Mouse (Mus musculus) kidney, postnatal 25 days (tissue): Measurements from ENCODE around the gene Cacng8.

Experiments
- DNase-seq, 2 experiments: peaks; one replicate each; pipeline ENCODE4 v3.0.0; 2021; ENCODE audit warnings: mixed read lengths in 2 of 2

The Cacng8 gene

GRCm38 (mm10) chr7:3439984-3440383, 49.5 kb downstream of the Cacng8 start:
- DNase-seq, result no peak

GRCm38 (mm10) chr7:3440526-3440925, 50.0 kb downstream of the Cacng8 start:
- no peak for DNase-seq

- DNase-seq, result no peak
These were observed 52.1 kb downstream of the Cacng8 start for GRCm38 (mm10) chr7:3442476-3443062.

- no peak for DNase-seq
These were observed 54.2 kb downstream of the Cacng8 start for GRCm38 (mm10) chr7:3444678-3445077.

- no peak for DNase-seq
These were observed 56.1 kb downstream of the Cacng8 start for GRCm38 (mm10) chr7:3446584-3446983.

GRCm38 (mm10) chr7:3447026-3447425, 56.5 kb downstream of the Cacng8 start:
- no peak for DNase-seq

- DNase-seq, result peak; percentile 58 to 80
These were observed 58.4 kb downstream of the Cacng8 start for GRCm38 (mm10) chr7:3448737-3449454.

GRCm38 (mm10) chr7:3450671-3451070, 60.2 kb downstream of the Cacng8 start:
- DNase-seq, result no peak

- DNase-seq, result no peak
These were observed 60.7 kb downstream of the Cacng8 start for GRCm38 (mm10) chr7:3451161-3451560.

GRCm38 (mm10) chr7:3452821-3453485, 62.5 kb downstream of the Cacng8 start:
- no peak for DNase-seq

- DNase-seq, result no peak
These were observed 63.2 kb downstream of the Cacng8 start for GRCm38 (mm10) chr7:3453486-3454183.

GRCm38 (mm10) chr7:3457111-3457840, 66.8 kb downstream of the Cacng8 start:
- no peak for DNase-seq

GRCm38 (mm10) chr7:3457841-3458217, 67.3 kb downstream of the Cacng8 start:
- no peak for DNase-seq

- DNase-seq, result no peak
These were observed 69.8 kb downstream of the Cacng8 start for GRCm38 (mm10) chr7:3460261-3460660.

- no peak for DNase-seq
These were observed 72.8 kb downstream of the Cacng8 start for GRCm38 (mm10) chr7:3463306-3463705.
